Mouse (Mus musculus) cerebellum, adult 11-12 months (tissue): Measurements from ENCODE around the gene Bcl11b.

Experiments used
- DNase-seq: peaks from one replicate; pipeline ENCODE4 v3.0.0; 2022

The Bcl11b gene

GRCm38 (mm10) chr12:107997901-107998300 lies 5.5 kb downstream of the Bcl11b start:
- DNase-seq: no peak

DNA sequence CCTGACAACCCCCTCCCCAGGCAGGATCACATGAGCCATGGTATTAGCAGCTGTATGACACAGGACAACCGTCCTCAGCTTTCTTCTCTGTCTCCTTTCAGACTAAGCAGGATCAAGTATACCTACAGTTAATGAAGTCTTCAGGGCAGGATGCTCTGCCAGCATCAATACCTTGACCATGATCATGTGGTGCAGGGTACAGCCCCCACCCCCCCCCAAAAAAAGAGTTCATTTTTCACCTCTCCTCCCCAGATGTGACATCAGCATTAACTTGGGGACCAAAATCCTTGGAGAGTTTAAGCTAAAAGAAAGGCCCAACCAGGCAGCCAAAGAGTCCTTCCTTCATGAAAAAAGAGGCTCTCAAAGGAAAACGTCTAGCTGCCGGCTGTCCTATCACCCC lies 6.2 kb downstream of the Bcl11b start:
- no peak for DNase-seq

GRCm38 (mm10) chr12:107996773-107997172 lies 6.6 kb downstream of the Bcl11b start:
- no peak for DNase-seq

DNA sequence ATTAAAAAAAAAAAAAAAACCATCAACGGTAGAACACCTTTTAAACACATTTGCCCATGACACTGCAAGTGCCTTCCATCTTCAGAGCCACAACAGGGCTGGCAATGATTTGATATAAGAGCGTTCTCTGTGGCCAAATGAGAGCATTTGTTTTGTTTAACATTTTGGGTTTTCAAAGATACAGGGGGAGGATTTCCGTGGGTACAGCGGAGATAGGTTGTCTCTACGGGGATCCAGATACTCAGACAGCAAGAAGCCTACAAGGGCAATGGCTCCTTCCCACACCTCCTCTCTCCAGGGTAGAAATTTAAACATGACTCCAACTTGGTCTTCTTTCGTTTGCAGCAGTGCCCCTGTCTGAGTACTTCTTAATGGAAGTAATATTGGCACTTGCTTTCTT lies 7.2 kb downstream of the Bcl11b start:
- no peak for DNase-seq

DNA sequence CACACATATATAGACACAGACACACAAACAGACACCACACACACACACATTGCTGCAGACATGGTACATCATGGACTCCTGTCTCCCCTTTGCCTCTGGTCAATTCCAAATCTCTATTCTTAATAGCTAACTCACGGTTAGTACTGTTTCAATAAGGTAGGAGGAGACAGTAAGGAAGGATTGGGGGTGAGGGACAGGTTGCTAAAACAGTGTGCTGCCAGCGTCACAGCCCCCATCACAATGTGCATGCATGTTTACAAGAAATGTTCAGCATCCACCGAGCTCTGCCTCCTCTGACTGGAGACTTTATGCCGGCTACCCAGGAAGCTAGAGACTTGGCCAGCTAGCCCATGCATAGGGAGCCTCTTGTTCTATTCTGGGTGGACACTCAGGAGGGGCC lies 9.0 kb downstream of the Bcl11b start:
- no peak for DNase-seq

DNA sequence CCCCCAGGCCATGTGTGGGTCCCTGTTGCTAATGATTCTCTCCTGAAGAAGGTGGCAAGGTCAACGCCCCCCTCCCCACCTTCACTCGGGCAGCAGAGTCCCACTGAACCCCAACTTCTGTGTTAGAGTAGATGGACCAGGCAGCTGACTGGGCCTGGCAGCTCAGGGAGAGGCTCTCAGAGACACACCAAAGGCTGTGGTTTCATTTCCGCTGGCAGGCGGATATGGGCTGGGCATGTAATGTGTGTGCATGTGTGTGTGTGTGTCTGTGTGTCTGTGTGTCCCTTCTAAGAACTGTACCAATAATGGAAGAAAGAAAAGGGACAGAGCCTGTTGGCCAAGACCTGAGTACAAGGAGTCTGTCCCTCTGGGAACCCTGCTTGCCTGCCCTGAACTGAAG lies 10.4 kb downstream of the Bcl11b start:
- DNase-seq: no peak

DNA sequence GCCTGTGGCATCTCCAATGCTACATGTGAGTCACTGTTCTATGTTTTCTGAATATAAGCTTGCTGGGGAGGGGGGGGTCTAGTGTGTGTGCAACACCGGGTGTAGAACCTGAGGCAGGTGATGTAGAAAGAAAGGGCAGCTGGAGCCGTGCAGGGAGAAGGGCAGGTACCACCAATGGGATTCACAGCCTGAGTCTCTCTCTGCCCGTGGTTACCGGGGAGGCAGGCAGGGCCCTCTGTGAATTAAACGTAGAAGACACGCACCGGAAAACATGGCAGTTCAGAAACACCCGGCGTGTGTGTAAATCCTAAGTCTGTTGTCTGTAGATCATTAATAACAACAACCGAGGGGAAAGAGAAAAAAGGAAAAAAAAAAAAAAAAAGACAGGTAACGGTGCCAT lies 12.2 kb downstream of the Bcl11b start:
- DNase-seq: no peak

DNA sequence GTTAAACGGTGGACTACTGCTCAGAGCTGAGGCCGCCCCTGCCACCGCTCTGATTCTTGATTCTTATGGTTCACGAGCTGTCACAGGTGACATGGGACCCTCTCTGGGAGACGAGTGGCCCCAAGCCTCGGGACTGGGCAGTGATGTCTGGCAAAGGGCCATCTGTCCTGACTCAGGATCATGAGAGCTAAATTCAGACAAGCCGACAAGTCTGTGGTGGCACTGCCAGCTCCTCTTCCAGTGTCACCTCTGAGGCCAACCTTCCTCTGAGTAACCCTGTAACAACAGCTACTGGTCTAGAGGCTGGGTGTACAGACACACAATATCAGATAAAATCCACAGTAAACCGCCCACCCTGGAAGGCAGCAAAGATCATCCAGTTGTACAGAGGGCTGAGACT lies 20.2 kb downstream of the Bcl11b start:
- DNase-seq: no peak

GRCm38 (mm10) chr12:107982306-107982705 lies 21.1 kb downstream of the Bcl11b start:
- no peak for DNase-seq

- no peak for DNase-seq
Measured at GRCm38 (mm10) chr12:107981231-107981630, 22.2 kb downstream of the Bcl11b start.

DNA sequence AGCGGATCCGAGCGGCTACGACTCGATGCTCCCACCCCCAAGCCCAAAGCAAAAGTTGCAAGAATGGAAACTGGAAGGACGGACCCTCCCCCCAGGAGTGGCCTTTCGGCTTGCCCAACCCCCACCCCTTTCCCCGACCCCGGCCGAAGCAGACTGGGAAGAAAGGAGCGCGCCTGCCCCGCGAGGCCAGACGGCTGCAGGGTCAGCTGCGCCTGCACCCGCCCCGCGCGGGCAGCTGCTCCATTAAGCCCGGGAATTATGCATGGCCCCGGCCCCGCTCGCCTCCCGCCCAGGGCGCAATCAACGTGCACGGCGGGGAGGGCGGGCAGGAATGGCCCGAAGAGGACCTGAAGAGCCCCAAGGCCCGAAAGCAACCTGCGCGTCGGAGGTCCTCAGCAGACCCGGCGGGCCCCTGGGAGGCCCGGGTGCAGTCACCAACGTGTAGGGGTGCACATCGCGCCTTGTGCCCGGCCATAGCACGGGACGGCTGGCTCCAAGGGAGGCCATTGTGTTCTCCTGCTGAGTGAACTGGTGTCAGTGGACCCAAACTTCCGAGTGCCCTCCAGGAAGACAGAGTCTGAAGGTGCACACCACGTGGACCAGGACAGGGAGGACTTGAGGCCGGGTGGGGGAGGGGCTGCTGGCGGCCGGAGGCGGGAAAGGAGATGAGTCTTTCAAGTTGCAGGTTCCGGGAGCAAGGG lies 23.0 kb downstream of the Bcl11b start:
- DNase-seq: no peak

DNA sequence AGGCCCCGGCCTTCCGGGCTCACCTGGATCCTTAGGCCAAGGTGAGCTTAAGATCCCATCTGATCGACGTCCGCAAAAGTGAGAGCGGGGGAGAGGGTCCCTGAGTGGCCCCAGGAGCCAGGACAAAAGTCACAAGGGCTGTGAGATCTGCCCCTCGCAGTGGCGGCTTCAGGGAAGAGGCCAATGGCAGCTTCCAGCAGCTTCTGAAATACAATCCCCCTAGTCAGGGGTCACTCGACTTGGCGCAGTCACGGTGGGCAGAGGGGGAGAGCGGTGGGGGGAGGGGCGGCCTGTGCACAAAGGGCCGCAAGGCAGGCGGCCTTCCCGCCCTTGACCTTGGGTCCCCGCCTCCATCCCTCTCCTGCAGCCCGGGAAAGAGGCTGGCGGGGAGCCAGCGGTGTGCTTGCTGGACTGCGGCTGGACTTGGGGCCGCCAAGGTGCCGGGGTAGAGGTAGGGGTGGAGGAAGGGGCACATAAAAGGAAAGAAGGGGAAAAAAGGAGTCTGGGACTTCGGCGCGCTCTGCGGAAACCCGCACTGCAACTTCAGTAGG lies 23.6 kb downstream of the Bcl11b start:
- DNase-seq: no peak

DNA sequence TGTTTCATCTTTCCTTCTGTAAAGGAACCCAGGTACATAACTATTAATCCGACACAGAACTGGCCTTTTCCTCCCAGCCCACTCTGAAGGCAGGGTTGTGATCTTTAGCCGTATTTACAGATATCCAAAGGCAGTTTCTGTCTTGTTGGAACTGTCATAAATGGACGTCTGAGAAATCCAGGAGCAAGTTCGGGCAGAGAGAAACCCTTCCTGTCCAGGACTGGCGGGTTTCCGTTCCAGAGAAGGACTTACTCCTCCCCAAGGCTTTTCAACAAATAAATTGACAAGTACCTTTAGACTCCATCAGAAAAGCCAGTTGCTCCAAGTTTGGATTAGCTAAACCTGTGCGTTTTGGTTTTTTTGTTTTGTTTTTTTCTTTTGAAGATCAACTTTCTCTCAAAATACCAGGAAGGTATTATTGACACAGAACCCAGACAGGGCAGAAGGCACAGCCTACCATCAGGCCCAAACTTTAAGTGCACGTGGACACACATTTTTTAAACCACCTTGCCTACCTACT lies 24.6 kb downstream of the Bcl11b start:
- no peak for DNase-seq

GRCm38 (mm10) chr12:107978063-107978462 lies 25.3 kb downstream of the Bcl11b start:
- no peak for DNase-seq

GRCm38 (mm10) chr12:107977534-107977933 lies 25.9 kb downstream of the Bcl11b start:
- no peak for DNase-seq

DNA sequence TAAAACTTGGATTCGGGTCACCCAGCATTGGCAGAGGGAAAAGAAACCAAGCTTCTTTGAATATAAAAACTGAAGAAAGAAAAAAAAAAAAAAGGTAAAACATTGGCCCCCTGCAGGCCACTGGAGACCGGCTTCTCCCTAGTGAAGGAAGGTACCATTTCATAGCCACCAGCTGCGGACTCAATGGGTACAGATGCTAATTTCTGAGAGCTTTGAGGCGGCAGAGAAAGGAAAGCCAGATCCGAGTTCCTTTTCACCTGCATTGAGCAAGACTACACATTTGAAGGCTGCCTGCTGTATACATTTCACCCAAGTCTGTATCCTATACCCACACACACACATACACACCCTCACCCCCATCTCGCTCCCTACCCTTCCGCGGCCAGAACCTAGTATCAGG lies 26.3 kb downstream of the Bcl11b start:
- no peak for DNase-seq

DNA sequence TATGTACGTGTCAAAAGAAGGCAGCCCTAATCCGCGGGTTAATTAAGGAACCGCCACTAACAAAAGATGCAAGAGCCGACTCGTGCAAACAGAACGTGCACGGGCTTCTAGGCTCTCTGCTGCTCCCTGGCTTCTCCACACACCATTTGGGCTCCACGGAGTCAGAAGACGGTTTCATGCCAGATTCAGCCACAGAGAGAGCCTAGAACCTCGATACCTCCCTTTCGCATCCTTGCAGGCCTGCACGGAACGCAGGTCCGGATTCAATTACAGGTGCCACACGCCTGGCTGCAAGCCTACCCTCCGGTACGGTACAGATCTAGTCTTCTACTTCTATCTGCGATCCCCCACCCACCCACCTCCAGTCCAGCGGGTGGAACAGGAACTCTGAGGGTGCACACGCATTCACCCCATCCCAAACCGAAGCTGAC lies 26.8 kb downstream of the Bcl11b start:
- DNase-seq: no peak

DNA sequence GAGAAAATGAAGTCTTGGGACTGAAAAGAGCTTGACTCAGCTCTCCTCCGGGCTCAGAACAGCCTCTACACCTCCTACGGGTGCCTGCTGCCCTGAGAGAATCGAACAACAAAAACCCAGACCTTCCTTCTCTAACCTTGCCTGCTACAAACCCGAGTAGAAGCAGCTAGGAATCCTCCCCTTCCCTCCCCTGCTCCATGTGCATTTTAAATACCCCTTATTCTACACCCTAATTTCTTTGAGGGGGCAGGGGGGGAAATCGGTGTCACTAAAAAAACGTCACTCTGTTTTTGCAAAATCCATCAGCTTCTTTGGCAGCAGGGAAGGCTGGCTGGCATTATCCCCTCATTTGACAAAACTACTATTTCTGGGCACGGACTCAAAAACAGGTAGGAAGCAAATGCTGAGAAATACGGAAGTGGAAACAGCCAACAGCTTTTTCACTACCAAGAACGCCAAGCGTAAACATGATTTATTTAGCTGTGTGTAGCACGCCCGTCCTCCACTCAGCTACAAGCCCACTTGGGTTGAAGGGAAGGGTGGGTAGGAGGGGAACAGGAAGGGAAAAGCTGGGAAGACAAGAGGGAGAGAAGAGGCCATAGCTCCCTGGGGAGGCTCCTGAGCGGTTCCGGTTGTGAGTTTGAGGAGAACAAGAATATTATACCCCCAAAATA lies 27.4 kb downstream of the Bcl11b start:
- no peak for DNase-seq

DNA sequence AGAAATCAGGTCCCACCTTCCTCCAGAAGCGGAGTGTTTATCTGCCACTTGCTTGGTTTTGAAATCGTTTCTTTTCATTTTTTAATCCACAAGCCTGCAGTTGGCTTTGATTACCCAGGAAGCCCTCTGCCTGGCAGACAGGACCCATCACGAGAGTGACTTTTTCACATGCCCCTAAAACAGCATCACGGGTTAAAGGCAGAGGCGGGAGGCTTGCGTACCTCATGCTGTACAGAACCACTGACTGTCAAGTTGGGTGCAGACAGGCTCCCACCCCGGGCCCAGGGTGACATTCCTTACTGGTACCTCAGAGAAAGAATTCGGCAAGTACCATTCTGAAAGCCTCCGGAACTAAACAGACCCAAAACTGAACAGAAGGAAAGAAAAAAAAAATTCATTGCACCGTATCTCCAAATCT lies 27.9 kb downstream of the Bcl11b start:
- no peak for DNase-seq

GRCm38 (mm10) chr12:107974504-107974903 lies 28.9 kb downstream of the Bcl11b start:
- no peak for DNase-seq

DNA sequence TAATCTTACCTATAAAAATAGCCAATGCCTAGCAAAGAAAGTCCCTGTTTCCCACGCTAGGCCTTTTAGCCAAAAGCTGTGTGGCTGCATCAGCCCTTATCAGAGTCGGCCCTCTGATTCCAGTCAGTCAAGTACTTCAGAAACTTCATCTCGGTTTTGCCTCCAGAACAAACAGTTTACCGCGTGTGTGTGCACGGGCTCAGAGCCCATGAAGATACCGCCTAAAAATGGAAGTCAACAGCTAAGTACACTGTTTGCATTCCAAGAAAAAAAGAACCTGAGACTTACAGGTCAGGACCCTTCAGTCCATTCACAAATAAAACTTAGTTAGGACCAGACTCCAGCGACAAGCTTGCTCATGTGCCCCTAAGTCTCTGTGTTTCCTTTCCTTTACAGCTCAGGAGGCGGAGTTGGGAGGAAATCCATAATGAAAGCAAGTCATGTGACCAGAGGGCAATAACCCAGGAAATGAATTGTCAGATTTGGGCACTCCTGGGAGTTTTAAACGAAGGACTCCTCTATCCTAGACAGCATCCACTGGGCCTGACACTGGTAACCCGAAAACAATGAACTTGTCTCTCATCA lies 29.8 kb downstream of the Bcl11b start:
- no peak for DNase-seq

GRCm38 (mm10) chr12:107971081-107971780 lies 32.2 kb downstream of the Bcl11b start:
- DNase-seq: no peak

DNA sequence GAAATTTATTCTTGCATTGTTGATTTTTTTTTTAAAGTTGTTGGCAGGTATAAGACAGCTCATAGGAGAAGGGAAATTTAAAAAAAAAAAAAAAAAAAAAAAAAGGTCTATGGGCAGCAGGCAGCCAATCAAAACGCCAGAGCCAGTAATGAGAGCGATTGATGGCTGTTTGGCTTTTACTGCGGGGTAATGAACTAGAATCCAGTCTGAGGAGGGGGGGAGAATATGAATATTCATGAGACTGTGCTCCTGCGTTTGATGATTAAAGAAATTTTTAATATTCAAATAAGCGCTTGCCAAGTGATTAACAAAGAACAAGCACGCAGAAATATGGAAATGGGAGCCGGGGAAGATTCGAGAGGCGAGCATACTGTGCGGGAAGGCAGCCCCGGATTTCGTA lies 32.8 kb downstream of the Bcl11b start:
- no peak for DNase-seq
